Mouse (Mus musculus): ENCODE results near the gene Rnpepl1.

Rnpepl1 gene

DNA sequence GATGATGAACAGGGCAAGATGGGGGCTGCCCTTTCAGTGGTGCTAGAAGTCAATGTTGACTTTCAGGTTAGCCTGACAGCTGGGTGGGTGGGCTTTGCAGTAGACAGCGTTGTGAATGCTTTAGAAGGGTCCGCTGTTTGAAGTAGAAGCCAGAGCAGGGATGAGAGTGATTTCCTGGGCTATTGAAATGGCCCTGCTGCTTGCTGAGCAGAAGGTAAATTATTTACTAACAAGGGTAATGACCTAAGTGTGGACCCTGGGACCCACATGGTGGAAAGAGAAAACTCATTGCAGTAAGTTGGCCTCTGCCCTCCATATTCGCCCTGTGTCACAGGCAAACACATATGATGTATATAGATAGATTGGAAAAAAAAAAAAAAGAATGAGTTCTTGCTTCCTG lies 25.9 kb downstream of the Rnpepl1 start:
- 79% methylated on average over 3 of the region's 3 CpGs for WGBS

DNA sequence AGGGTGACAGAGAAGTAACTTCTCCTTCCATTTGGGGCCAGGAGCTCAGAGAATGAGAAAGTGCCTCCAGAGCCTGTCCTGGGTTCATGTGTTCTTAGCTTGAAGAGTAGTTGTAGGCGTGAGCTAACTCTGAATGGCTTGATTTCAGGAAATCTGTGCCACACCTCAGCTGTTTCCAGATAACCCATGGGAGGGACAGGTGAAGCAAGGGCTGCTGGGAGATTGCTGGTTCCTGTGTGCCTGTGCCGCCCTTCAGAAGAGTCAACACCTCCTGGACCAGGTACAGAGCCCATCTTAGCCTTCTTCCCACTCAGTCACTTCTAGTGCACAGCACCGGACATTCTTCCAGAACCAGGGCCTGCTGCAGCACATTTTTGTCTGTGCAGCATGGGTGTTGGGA lies 27.2 kb downstream of the Rnpepl1 start:
- WGBS: 95% methylated on average over 3 of the region's 3 CpGs

DNA sequence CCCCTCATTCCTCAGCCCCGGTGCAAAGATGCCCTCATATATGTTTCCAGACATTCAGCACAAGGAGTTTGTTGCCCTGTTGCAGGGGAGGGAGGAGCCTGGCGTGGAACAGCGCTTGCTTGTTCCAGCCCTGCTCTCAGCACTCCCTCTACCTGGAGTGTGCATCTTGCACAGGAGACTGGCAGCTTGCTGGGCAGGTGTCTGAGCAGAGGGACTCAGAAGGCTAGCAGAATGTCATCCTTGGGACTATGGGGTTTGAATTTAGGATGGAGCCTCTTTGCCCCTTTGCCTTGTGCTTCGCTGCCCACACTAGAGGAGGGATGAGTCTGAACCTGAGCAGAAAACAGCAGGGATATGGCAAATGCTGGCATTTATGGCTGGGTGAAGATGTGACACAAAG lies 29.2 kb downstream of the Rnpepl1 start:
- 93% methylated on average over 4 of the region's 4 CpGs for WGBS

DNA sequence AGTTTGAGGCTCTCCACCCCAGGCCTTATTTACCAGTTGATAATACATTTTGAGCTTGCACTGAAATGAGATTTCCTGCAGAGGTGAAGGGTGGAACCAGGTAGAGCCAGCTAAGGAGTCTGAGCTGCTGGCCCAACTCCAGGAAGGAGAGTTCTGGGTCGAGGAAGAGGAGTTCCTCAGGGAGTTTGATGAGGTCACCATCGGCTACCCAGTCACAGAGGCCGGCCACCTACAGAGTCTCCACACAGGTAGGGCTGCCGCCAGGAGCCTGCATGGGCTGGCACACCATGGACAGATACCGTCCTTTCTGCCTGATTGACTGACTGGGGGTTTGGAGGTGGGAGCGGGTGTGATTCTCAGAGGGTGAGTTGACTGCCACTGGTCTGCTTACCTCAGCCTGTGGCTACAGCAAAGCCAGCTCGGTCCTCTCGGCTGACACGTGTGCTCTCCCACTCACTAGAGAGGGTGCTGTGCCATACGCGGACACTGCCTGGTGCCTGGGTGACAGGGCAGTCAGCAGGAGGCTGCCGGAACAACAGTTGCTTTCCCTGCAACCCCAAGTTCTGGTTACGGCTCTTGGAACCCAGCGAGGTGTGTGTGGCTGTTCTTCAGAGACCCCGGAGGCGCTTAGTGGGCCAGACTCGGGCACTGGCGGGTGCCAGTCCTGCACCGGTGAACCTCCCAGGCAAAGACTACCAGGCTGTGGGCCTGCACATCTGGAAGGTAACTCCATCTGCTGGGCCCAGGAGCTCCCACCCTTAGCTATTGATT lies 32.8 kb downstream of the Rnpepl1 start:
- WGBS: 91% methylated on average over 19 of the region's 19 CpGs

DNA sequence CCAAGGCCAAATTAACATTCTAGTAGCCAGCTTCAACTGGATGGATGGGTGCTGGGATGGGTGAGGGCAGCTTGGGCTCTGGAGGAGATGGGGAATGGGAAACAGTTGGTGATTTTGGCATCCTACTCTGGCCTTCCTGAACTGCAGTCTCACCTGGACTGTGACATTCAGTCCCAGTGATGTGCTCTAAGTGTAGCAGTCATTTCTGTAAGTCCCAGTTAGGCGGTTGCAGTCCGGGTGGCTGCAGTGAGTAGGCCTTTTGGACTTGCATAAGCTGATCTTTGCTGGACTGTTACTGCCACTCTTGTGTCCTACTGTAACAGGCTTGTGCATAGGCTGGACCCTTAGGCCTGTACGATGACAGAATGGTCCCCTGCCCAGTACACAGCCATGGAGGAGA lies 37.4 kb downstream of the Rnpepl1 start:
- WGBS: 96% methylated on average over 3 of the region's 3 CpGs

DNA sequence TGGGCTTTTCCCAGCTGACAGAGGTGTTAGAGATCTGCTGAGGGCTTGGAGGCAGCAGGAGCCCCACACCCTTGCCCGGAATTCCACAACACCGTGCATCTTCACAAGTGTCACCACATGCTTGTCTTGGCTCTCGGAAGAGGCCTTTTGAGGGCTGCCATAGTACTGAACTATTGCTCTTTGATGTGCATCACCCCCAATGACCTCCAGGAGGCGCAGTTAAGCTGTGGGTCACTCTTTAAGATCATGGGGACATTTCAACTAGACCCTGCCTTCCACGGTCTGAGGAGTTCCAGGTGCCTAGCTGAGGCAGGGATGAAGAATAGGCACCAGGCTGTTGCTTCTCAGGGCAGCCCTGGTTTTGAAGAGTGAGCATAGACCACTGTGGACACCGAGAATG lies 38.8 kb downstream of the Rnpepl1 start:
- WGBS: 63% methylated on average over 6 of the region's 6 CpGs

DNA sequence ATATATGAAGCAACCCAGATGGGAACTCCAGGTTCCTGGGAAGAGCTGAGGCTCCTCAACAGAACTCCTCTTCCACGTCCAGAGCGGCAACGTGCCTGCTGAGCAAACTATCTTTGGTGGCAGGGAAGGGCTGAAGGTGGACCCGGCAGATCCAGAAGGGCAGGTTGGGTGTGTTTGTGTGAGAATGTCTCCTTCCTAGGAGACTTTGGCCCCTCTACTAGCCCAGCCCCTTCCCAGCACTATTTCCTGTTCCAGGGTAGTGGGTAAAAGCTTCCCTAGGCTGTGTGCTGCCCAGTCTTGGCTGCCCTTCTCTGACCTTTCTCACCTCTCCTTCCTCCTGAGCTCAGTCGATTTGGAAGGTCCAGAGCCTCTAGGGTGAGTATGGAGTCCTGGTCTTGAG lies 40.0 kb downstream of the Rnpepl1 start, which contains the start of gene Gpr35:
Gene Gpr35, plus strand, starts transcription at position 259 of the 400 bp plus-strand sequence.
- WGBS: 75% methylated on average over 5 of the region's 5 CpGs

DNA sequence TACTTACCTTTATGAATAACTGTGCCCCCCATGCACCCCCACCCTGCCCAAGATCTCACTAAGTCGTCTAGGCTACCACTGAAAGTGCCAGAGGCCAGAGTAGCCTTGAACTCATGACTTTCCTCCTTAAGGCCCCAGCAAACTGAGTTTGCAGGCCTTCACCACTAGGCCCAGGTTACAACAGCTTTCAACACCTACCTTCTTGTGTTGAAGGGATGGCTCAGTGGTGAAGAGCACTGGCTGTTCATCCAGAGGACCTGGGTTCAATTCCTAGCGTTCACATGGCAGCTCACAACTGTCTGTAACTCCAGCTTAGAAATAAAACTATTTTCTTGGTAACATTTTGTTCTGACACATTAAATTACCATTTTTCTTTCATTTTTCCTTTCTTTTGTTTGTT lies 43.1 kb downstream of the Rnpepl1 start:
- WGBS: 79% methylated on average over 2 of the region's 2 CpGs

DNA sequence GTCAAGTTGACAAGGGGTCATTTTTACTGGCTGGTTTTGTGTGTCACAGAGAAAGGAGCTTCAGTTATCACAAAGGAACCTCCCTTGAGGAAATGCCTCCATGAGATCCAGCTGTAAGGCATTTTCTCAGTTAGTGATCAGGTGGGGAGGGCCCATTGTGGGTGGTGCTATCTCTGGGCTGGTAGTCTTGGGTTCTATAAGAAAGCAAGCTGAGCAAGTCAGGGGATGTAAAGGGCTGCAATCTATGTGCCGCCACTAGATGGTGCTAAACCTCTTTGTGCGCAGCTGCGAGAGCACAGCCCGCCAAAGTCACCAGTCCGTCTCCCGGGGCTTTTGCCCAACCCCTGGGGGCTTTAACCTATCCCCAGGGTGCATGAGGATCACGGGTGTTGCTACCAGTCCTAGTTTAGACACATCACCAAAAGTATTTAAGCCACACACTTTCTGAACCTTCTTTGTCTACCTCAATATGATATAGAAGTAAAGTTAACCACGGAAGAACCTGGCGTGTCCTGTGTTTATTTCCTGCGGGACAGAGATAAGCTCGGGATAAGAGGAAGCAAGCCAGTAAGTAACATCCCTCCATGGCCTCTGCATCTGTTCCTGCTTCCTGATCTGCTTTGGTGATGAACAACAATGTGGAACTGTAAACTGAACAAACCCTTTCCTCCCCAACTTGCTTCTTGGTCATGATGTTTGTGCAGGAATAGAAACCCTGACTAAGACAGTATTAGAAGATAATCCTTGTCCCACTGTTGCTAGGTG lies 46.2 kb downstream of the Rnpepl1 start:
- 5% methylated on average over 11 of the region's 11 CpGs for WGBS

DNA sequence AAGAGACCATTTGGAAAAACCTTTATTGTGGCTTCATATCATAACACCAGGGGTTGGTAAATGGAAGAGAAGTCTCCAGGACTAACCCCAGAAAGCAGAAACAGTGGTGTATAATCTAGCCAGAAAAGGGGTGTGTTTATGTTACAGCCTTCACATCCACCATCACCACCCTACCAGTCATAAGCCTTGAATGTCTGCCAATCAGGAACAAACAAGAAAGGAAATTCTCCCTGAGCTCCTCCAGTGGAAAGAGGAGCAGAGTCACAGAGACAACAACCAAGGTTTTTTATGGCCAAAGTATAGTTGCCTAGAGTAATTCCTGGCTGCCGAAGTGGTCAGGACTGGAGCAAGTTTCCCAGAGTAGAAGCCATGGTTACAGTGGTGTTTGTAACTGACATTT lies 48.4 kb downstream of the Rnpepl1 start:
- 65% methylated on average over 1 of the region's 1 CpGs for WGBS

DNA sequence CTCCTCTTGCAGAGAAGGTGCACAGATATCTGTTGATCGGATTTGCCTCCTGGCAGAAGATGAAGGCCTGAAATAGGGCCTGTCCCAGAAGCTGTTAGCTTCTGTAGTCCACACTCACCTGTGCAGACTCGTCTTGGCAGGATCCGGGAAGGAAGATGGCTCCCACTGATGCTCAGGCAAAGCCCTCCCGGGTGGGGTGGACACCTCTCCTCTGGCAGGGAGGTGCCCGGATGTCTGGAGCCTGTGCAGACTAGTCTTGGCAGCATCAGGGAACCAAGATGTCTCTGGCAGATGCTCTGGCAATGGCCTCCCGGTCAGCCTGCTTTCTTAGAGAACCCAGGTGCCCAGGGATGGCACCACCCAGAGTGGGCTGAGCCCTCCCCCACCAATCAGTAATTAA lies 60.2 kb downstream of the Rnpepl1 start:
- 90% methylated on average over 6 of the region's 6 CpGs for WGBS

DNA sequence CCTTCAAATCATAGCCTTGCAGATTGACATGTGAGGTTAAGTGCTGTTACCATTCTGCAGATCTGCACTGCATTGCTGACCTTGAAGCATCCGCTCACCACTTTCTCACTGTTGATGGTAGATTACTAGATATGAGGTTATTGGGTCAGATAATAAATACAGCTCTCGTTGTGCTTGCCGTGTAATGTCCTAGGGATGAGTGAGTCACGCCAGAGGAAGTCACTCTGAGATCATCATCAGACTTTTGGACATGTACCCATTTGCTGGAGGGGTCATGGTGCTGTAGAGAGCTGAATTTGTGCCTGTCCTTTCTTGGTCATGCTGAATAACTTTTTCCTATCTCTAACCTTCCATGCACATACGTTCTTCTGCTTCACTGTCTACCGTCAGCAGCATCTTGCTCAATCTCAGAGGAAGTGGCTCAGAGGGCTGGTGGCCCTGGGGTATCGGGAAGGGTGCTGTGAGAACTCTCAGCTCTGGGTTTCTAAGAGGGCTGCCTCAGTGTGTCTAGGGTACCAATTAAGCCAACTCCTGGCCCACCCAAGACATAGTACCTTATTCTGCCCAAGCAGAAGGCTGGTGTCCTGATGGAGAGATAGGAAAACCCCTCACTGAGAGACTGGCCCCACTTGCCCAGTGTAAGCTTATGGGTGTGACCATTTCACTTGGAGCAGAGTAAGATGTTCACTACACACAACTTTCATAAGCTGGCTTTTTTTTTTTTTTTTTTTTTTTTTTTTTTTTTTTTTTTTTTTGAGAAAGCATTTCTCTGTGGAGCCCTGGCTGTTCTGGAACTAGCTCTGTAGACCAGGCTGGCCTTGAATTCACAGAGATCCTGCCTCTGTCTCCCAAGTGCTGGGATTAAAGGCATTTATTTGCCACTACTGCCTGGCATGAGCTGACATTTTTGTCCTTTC lies 61.6 kb downstream of the Rnpepl1 start:
- 92% methylated on average over 7 of the region's 7 CpGs for WGBS

DNA sequence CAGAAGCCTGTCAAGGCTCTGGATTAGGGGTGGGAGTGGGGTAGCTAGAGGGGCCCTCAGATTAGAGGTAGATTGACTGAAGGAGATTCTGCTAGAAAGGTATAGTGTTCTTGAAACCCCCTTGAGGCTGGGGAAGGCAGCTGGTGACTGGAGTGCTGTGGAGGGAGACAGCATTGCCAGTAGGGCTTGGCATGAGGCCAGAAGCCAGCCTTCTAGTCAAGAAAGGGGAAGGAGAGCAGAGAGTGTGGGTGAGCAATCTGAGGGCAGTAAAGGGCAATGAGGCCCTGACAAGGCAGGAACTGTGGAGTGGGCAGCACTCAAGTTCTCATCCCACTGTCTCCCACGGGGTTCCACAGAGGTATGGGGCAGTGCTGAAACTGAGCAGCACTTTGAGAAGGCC lies 62.3 kb downstream of the Rnpepl1 start:
- 68% methylated on average over 1 of the region's 1 CpGs for WGBS

All from cerebral cortex, adult 2 months (tissue).